ENCODE assay signal across 8 mouse cellular contexts in the genomic region with DNA sequence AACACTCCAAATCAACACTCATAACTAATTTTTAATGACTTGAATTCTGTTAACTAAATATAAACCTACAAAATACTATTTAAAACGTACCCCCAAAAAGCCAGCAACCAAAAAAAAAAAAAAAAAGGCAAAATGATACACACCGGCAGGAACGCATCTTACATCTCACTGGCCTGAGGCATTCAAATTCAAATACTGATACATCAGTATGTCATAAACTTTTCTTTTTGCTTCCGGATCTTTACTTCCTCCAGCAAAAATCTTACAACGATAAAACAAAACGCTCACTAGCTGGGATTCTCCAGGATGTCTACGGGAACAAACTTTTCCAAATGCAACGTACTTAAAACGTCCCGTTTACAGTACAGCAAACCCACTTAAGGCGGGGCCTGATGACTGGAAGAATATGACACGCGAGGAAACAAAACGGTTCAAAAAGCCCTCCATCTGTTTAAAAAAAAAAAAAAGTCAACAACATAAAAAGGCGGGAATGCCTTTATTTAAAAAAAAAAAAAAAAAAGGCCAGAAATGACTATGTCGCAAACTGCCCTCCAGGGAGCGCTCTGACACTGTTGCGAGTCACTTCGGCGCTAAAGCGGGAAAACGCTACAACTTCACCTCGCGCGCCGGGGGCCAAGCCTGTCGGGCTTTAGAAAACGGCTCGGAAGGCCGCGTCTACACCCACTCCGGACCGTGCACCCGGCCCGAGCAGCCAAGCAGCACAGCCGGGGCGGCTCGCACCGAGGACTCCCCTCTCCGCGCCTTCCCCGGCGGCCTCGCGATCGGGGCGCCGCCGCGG. TPM values are rescaled to one million over a fixed set of nuclear protein-coding genes. Genes with fewer than 3 reads are reported as not detected.
DNase-seq lines count a peak whose midpoint lies in the region; ATAC-seq and TF ChIP-seq lines count a peak whose summit lies in the region.

No protein-coding gene starts in this region.

- peaks cover 0 to 14% of the 10 kb centered on the region in 2 experiments; a peak in 2 of 4 replicates for H3K4me1 ChIP-seq in CH12.LX (ENCODE audit: control insufficient read depth in 1 of 2, insufficient read depth in 2 of 2)
- H3K4me1 ChIP-seq in forebrain, embryonic 11.5 days (replicated peaks; ENCODE audit: control insufficient read depth, insufficient read depth, low read length), result peaks cover 3% of the 10 kb centered on the region; the same call in 1 of the 2 replicates
- peaks cover 14% of the 10 kb centered on the region for H3K4me1 ChIP-seq in heart, embryonic 16.5 days (ENCODE audit: control insufficient read depth, insufficient read depth, low read length)
- H3K4me1 ChIP-seq in lung, embryonic 14.5 days (ENCODE audit: insufficient read depth), result peaks cover 14% of the 10 kb centered on the region; the same call in 1 of the 2 replicates

- H3K27me3 ChIP-seq in CH12.LX (replicated peaks), result no peaks in the 10 kb centered on the region
- H3K27me3 ChIP-seq in forebrain, embryonic 11.5 days (ENCODE audit: control insufficient read depth, insufficient read depth, low read length), result no peaks in the 10 kb centered on the region
- H3K27me3 ChIP-seq in heart, embryonic 16.5 days (ENCODE audit: control insufficient read depth, insufficient read depth, low read length), result no peaks in the 10 kb centered on the region
- no peaks in the 10 kb centered on the region for H3K27me3 ChIP-seq in lung, embryonic 14.5 days (ENCODE audit: insufficient read depth, low read length)

- TF ChIP-seq POLR2A in CH12.LX (IDR thresholded peaks at IDR 0.05; ENCODE audit: low read depth, low read length), result peak; percentile 75

- H3K79me2 ChIP-seq in CH12.LX (replicated peaks; ENCODE audit: control insufficient read depth, extremely low read depth, insufficient read depth, poor library complexity, severe bottlenecking), result peaks cover 52% of the 10 kb centered on the region

- H3K27ac ChIP-seq in CH12.LX (ENCODE audit: insufficient read depth, low read depth), result peak overlapping the region; percentile 90
- H3K27ac ChIP-seq in forebrain, embryonic 11.5 days (ENCODE audit: low read depth, low read length), result peak overlapping the region; percentile 100
- peak overlapping the region; percentile 100 for H3K27ac ChIP-seq in heart, embryonic 16.5 days (ENCODE audit: low read length)
- peak overlapping the region; percentile 100 for H3K27ac ChIP-seq in lung, embryonic 14.5 days (ENCODE audit: low read depth)

- H3K9ac ChIP-seq in CH12.LX (ENCODE audit: insufficient read depth, low read depth), result peak overlapping the region; percentile 96
- H3K9ac ChIP-seq in forebrain, embryonic 11.5 days (ENCODE audit: low read length), result peak overlapping the region; percentile 100
- peak overlapping the region; percentile 100 for H3K9ac ChIP-seq in heart, embryonic 16.5 days (ENCODE audit: low read length)
- peak overlapping the region; percentile 100 for H3K9ac ChIP-seq in lung, embryonic 14.5 days

- peak in 1 of 2 experiments; percentile 85; a peak in 2 of 4 replicates for TF ChIP-seq CTCF in CH12.LX (conservative IDR thresholded peaks at IDR 0.05 in 1 of 2, IDR thresholded peaks at IDR 0.05 in 1 of 2; ENCODE audit: low read depth in 2 of 2, low read length in 2 of 2)
- TF ChIP-seq CTCF in lung, embryonic 14.5 days (IDR thresholded peaks at IDR 0.05; ENCODE audit: low read depth), result peak; percentile 77

- peak overlapping the region; percentile 84 to 93 (median 93) for H3K4me3 ChIP-seq in CH12.LX (replicated peaks in 1 of 3; ENCODE audit: low read depth in 2 of 3, low read length in 2 of 3, poor library complexity in 1 of 3)
- H3K4me3 ChIP-seq in forebrain, embryonic 11.5 days (ENCODE audit: low read depth, low read length), result peak overlapping the region; percentile 98
- H3K4me3 ChIP-seq in heart, embryonic 16.5 days (ENCODE audit: low read length), result peak overlapping the region; percentile 94
- peak overlapping the region; percentile 99 for H3K4me3 ChIP-seq in lung, embryonic 14.5 days (ENCODE audit: low read depth, low read length)

- peak; percentile 92 for DNase-seq in CH12.LX (ENCODE audit: extremely low read depth)
- DNase-seq in c-Kit-positive CD71-negative TER-119-negative erythroid progenitor cells, embryonic 14.5 days (ENCODE audit: low read depth), result peak; percentile 88
- DNase-seq in forebrain, embryonic 11.5 days (ENCODE audit: low spot score), result peak; percentile 94
- peak; percentile 88 to 94 for DNase-seq in kidney, postnatal 36 days
- DNase-seq in lung, embryonic 14.5 days, result peak; percentile 97
- peak; percentile 70 to 79 for DNase-seq in thymus, adult 18-20 months

- in situ Hi-C loops in CH12.LX (cut with MboI; ENCODE audit: low pct_ligation_motif_present, low pct_unique_long_range_greater_than_20kb, low sequenced_read_pairs), result no loop called here

- peaks cover 3 to 9% of the 10 kb centered on the region in 2 experiments for H3K36me3 ChIP-seq in CH12.LX (replicated peaks in 1 of 2; ENCODE audit: control insufficient read depth in 1 of 2, insufficient read depth in 1 of 2, low read length in 1 of 2)
- H3K36me3 ChIP-seq in forebrain, embryonic 11.5 days (ENCODE audit: control insufficient read depth, insufficient read depth, low read length), result no peaks in the 10 kb centered on the region
- peaks cover 4% of the 10 kb centered on the region; the same call in 1 of the 2 replicates for H3K36me3 ChIP-seq in heart, embryonic 16.5 days (ENCODE audit: control insufficient read depth, insufficient read depth)
- peaks cover 8% of the 10 kb centered on the region for H3K36me3 ChIP-seq in lung, embryonic 14.5 days (ENCODE audit: insufficient read depth)

- H3K4me2 ChIP-seq in CH12.LX (ENCODE audit: insufficient read depth, low read depth, poor library complexity, severe bottlenecking), result peak overlapping the region; percentile 93; the same call in 1 of the 2 replicates
- peak overlapping the region; percentile 88 for H3K4me2 ChIP-seq in forebrain, embryonic 11.5 days (ENCODE audit: low read depth, low read length, severe bottlenecking)
- H3K4me2 ChIP-seq in heart, embryonic 16.5 days (ENCODE audit: low read depth, low read length), result peak overlapping the region; percentile 55
- peak overlapping the region; percentile 79 for H3K4me2 ChIP-seq in lung, embryonic 14.5 days

- peak; percentile 59 for TF ChIP-seq EP300 in CH12.LX (IDR thresholded peaks at IDR 0.05; ENCODE audit: low read length)

- ATAC-seq in forebrain, embryonic 11.5 days (replicated peaks; ENCODE audit: low FRiP score), result peak; percentile 58
- peak; percentile 39 for ATAC-seq in heart, embryonic 16.5 days (replicated peaks; ENCODE audit: extremely low read depth, insufficient read depth, low FRiP score)
- ATAC-seq in lung, embryonic 14.5 days (ENCODE audit: insufficient read depth), result peak; percentile 51
- ATAC-seq in neutrophil, adult 5-6 weeks (ENCODE audit: extremely low read depth, insufficient number of reproducible peaks, low FRiP score, poor library complexity, severe bottlenecking), result peak; percentile 76

- 0% methylated on average over 50 of the region's 50 CpGs for WGBS in forebrain, embryonic 11.5 days
- under 1% methylated on average over 47 of the region's 50 CpGs for WGBS in heart, embryonic 16.5 days
- under 1% methylated on average over 45 of the region's 50 CpGs for WGBS in lung, embryonic 14.5 days

- TF ChIP-seq RAD21 in CH12.LX (IDR thresholded peaks at IDR 0.05; ENCODE audit: low read depth, low read length), result peak; percentile 68

- dilution Hi-C loops in CH12.LX (cut with MboI; ENCODE audit: extremely low pct_ligation_motif_present, extremely low pct_unique_long_range_greater_than_20kb, low sequenced_read_pairs), result no loop called here

- H3K9me3 ChIP-seq in CH12.LX (replicated peaks; ENCODE audit: low read length), result no peaks in the 10 kb centered on the region
- no peaks in the 10 kb centered on the region for H3K9me3 ChIP-seq in forebrain, embryonic 11.5 days (ENCODE audit: control insufficient read depth, low read length)
- no peaks in the 10 kb centered on the region for H3K9me3 ChIP-seq in heart, embryonic 16.5 days (replicated peaks; ENCODE audit: control insufficient read depth, low read length)
- no peaks in the 10 kb centered on the region for H3K9me3 ChIP-seq in lung, embryonic 14.5 days (ENCODE audit: low read depth, low read length)

TF ChIP-seq in CH12.LX, 34 proteins besides CTCF, POLR2A, EP300 and RAD21 (continues in another document):
- TF ChIP-seq ETS1 (conservative IDR thresholded peaks at IDR 0.05; ENCODE audit: low read depth, low read length) (peak; percentile 68), SIN3A (IDR thresholded peaks at IDR 0.05; ENCODE audit: low read length) (peak; percentile 99), TBP (conservative IDR thresholded peaks at IDR 0.05; ENCODE audit: low read depth, low read length) (peak; percentile 74), KAT2A (IDR thresholded peaks at IDR 0.05; ENCODE audit: insufficient replicate concordance, low read length) (peak; percentile 76), MYC (IDR thresholded peaks at IDR 0.05; ENCODE audit: low read depth, low read length) (peak; percentile 93), MXI1 (IDR thresholded peaks at IDR 0.05; ENCODE audit: low read depth, low read length) (peak; percentile 90), GABPA (IDR thresholded peaks at IDR 0.05; ENCODE audit: insufficient replicate concordance, low read depth, low read length) (no peak), CHD1 (IDR thresholded peaks at IDR 0.05; ENCODE audit: low read depth, low read length) (0 out of 2 replicates have a peak, but pooled peaks have one; percentile 42), NELFE (IDR thresholded peaks at IDR 0.05; ENCODE audit: low read depth, low read length) (peak; percentile 66; the same call in 1 of the 2 replicates), TCF12 (IDR thresholded peaks at IDR 0.05; ENCODE audit: low read depth, low read length) (peak; percentile 66), ZNF384 (IDR thresholded peaks at IDR 0.05; ENCODE audit: low read depth, low read length) (peak; percentile 100)

RNA-seq across cellular contexts. Expression of gene Tmpo, which starts 10.8 kb away (rescaled TPM):
- total RNA-seq in CH12.LX (2012; rRNA removed) (163 and 179 TPM in 2 replicates), CH12.LX (2014; rRNA removed) (467 and 525 TPM in 2 replicates)
- 177 and 198 TPM in 2 replicates for polyA plus RNA-seq in CH12.LX (2012; ENCODE audit: insufficient read length, low read depth)
- polyA plus RNA-seq in forebrain, embryonic 11.5 days (2014; fragmentation: Nextera tagmentation; extraction: Ambion mirVana), result 433 and 456 TPM in 2 replicates
- polyA plus RNA-seq in heart, embryonic 16.5 days (2015; fragmentation: Nextera tagmentation; extraction: Ambion mirVana), result 148 and 153 TPM in 2 replicates
- polyA plus RNA-seq in lung, embryonic 14.5 days (2014; fragmentation: Nextera tagmentation; extraction: Ambion mirVana), result 317 and 337 TPM in 2 replicates
- total RNA-seq in neutrophil, adult 5-6 weeks (2017), result 305 and 326 TPM in 2 replicates

RNA-seq across cellular contexts. Expression of gene Slc25a3, which starts 46.5 kb away (rescaled TPM):
- total RNA-seq in CH12.LX (2012; rRNA removed) (428 and 431 TPM in 2 replicates), CH12.LX (2014; rRNA removed) (509 and 560 TPM in 2 replicates)
- 670 and 792 TPM in 2 replicates for polyA plus RNA-seq in CH12.LX (2012; ENCODE audit: insufficient read length, low read depth)
- 399 and 404 TPM in 2 replicates for polyA plus RNA-seq in forebrain, embryonic 11.5 days (2014; fragmentation: Nextera tagmentation; extraction: Ambion mirVana)
- 1,186 and 1,208 TPM in 2 replicates for polyA plus RNA-seq in heart, embryonic 16.5 days (2015; fragmentation: Nextera tagmentation; extraction: Ambion mirVana)
- polyA plus RNA-seq in lung, embryonic 14.5 days (2014; fragmentation: Nextera tagmentation; extraction: Ambion mirVana), result 470 and 474 TPM in 2 replicates
- 245 and 253 TPM in 2 replicates for total RNA-seq in neutrophil, adult 5-6 weeks (2017)

Comparison
In these comparisons a context has a peak if more than half of its experiments do, and no peak if none do; other contexts are left out.
1. Peak in every context shown above with its lines: DNase-seq, ATAC-seq, H3K4me3 ChIP-seq and H3K27ac ChIP-seq.